Mouse (Mus musculus): ENCODE measurements around the gene Tfeb. TPM values are rescaled to one million over a fixed set of nuclear protein-coding genes. Genes with fewer than 3 reads are reported as not detected.

Gene Tfeb
- polyA plus RNA-seq, 1 experiment from 2014 or later, result 19.6 TPM

DNA sequence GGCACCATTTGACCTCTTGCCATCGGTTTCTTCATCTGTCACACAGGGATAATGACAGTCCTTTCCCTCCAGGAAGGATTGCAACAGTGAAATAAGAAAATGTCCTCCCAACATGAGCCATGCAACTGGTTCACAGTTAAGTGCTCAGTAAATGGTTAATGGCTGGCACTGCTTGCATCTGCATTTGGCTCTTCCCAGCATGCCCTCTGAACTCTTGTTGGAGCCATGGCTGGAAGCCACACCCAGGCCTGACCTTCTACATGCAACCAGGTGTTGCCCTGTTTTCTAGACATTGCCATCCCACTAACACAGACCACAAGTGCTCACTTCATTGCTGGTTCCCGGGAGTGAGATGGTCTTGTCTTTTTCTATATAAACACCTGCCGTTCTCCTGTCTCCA is 28.9 kb upstream of the Tfeb start:
- Histone ChIP-seq H3K27ac (ENCODE audit: low read length) (no peak overlapping the region), H3K9me3 (ENCODE audit: low read length) (no peaks in the 10 kb centered on the region), H3K27me3 (ENCODE audit: insufficient read depth, low read length) (peaks cover 4% of the 10 kb centered on the region; the same call in 1 of the 2 replicates), H3K4me3 (ENCODE audit: low read length) (no peak overlapping the region), H3K36me3 (ENCODE audit: insufficient read depth, low read length) (peaks cover 4% of the 10 kb centered on the region), H3K4me1 (ENCODE audit: insufficient read depth, low read length) (peaks cover 3% of the 10 kb centered on the region; the same call in 1 of the 2 replicates), H3K9ac (replicated peaks; ENCODE audit: low read length) (no peak overlapping the region), H3K4me2 (replicated peaks; ENCODE audit: low read depth, low read length) (no peak overlapping the region)
- ATAC-seq (ENCODE audit: low FRiP score, low TSS enrichment), result no peak
- 77% methylated on average over 3 of the region's 3 CpGs for WGBS

- no peak overlapping the region for H3K27ac ChIP-seq (ENCODE audit: low read length)
- no peak overlapping the region for H3K9ac ChIP-seq (replicated peaks; ENCODE audit: low read length)
- ATAC-seq (ENCODE audit: low FRiP score, low TSS enrichment), result no peak
- no peaks in the 10 kb centered on the region; the same call in 1 of the 2 replicates for H3K27me3 ChIP-seq (ENCODE audit: insufficient read depth, low read length)
- no peaks in the 10 kb centered on the region for H3K9me3 ChIP-seq (ENCODE audit: low read length)
- H3K4me2 ChIP-seq (replicated peaks; ENCODE audit: low read depth, low read length), result no peak overlapping the region
- no peaks in the 10 kb centered on the region for H3K36me3 ChIP-seq (ENCODE audit: insufficient read depth, low read length)
- no peaks in the 10 kb centered on the region for H3K4me1 ChIP-seq (ENCODE audit: insufficient read depth, low read length)
- H3K4me3 ChIP-seq (ENCODE audit: low read length), result no peak overlapping the region
- 51% methylated on average over 4 of the region's 4 CpGs for WGBS
Measured at GRCm38 (mm10) chr17:47708972-47709371, 27.9 kb upstream of the Tfeb start.

DNA sequence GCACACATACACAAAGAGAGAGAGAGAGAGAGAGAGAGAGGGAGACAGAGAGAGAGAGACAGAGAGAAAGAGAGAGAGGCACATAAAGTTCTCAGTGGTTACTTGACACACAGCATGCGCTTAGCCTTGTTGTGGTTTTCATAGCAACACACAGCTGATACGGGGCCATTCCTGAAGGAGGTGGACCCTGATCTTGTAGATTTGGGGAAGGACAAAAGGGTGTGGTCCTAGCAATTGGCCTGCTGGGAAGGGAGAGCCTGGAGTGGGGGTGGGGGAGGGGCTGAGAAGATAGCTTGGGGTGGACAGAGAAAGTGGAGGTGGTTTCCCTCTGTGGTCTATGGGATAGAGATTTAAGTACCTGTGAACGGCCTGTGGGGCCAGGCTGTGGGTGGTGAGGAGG is 26.8 kb upstream of the Tfeb start:
- no peaks in the 10 kb centered on the region for H3K4me1 ChIP-seq (ENCODE audit: insufficient read depth, low read length)
- no peak for ATAC-seq (ENCODE audit: low FRiP score, low TSS enrichment)
- H3K4me3 ChIP-seq (ENCODE audit: low read length), result no peak overlapping the region
- no peaks in the 10 kb centered on the region for H3K9me3 ChIP-seq (ENCODE audit: low read length)
- WGBS, result 73% methylated on average over 3 of the region's 3 CpGs
- H3K9ac ChIP-seq (replicated peaks; ENCODE audit: low read length), result no peak overlapping the region
- no peak overlapping the region for H3K4me2 ChIP-seq (replicated peaks; ENCODE audit: low read depth, low read length)
- H3K27ac ChIP-seq (ENCODE audit: low read length), result no peak overlapping the region
- no peaks in the 10 kb centered on the region for H3K27me3 ChIP-seq (ENCODE audit: insufficient read depth, low read length)
- H3K36me3 ChIP-seq (ENCODE audit: insufficient read depth, low read length), result no peaks in the 10 kb centered on the region

DNA sequence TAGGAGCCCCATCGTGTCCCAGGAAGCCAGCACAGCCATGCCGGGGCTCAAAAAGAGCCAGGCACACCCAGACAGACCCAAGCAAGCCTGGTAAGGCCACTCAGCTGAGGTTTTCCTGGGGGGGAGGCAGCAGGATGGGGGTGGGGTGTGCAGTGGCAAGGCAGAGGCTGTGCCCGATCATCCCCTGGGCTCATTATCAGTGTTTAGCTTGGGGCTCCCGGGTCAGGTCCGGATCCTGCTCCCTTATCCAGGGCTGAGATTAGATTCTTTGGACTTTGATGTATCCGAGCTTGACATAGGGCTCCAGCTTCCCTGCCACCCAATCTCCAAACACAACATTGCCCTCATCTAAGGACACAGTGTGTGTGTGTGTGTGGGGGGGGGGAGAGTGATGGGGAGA is 24.9 kb upstream of the Tfeb start:
- no peak for ATAC-seq (ENCODE audit: low FRiP score, low TSS enrichment)
- H3K4me3 ChIP-seq (ENCODE audit: low read length), result no peak overlapping the region
- WGBS, result 72% methylated on average over 6 of the region's 6 CpGs

DNA sequence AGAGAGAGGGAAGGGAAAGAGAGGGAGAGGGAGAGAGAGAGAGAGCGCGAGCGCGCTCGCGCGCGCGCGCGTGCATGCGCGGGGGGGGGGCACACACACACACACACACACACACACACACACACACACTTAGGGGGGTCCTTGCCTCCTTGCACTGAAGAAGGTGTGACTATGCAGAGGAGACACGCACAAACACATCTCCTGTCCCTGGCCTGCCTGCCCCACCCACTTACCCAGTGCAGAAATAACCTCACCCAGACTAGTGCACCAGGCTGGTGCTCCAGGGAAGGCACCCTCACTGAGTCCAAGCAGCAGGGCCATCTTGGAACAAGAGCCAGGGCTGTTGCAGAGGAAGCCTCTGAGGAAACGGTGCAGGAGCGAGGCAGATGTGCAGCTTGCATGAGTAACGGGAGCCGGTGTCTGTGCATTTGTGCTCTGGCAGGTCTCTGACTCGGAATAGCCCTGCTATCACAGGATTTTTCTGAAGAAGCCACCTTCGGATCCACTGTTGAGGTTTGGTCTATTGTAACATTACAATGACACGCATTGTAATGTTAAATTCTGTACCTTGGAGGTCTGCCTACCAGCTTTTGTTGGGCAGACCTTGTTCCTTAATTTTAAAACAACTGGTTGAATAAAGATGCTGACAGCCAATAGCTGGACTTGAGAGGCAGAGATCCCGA is 23.8 kb upstream of the Tfeb start:
- no peak for ATAC-seq (ENCODE audit: low FRiP score, low TSS enrichment)
- Histone ChIP-seq H3K9me3 (ENCODE audit: low read length) (no peaks in the 10 kb centered on the region), H3K9ac (replicated peaks; ENCODE audit: low read length) (no peak overlapping the region), H3K4me1 (ENCODE audit: insufficient read depth, low read length) (no peaks in the 10 kb centered on the region), H3K4me3 (ENCODE audit: low read length) (no peak overlapping the region), H3K36me3 (ENCODE audit: insufficient read depth, low read length) (no peaks in the 10 kb centered on the region), H3K27ac (ENCODE audit: low read length) (no peak overlapping the region), H3K27me3 (ENCODE audit: insufficient read depth, low read length) (no peaks in the 10 kb centered on the region), H3K4me2 (replicated peaks; ENCODE audit: low read depth, low read length) (no peak overlapping the region)
- WGBS, result 61% methylated on average over 9 of the region's 22 CpGs

More for the DNA sequence above, 24.9 kb upstream of the Tfeb start:
- H3K4me1 ChIP-seq (ENCODE audit: insufficient read depth, low read length), result no peaks in the 10 kb centered on the region
- no peaks in the 10 kb centered on the region for H3K27me3 ChIP-seq (ENCODE audit: insufficient read depth, low read length)
- no peak overlapping the region for H3K4me2 ChIP-seq (replicated peaks; ENCODE audit: low read depth, low read length)
- H3K9ac ChIP-seq (replicated peaks; ENCODE audit: low read length), result no peak overlapping the region
- no peak overlapping the region for H3K27ac ChIP-seq (ENCODE audit: low read length)
- H3K36me3 ChIP-seq (ENCODE audit: insufficient read depth, low read length), result no peaks in the 10 kb centered on the region
- no peaks in the 10 kb centered on the region for H3K9me3 ChIP-seq (ENCODE audit: low read length)

GRCm38 (mm10) chr17:47715037-47715436 is 21.8 kb upstream of the Tfeb start:
- Histone ChIP-seq H3K9me3 (ENCODE audit: low read length) (no peaks in the 10 kb centered on the region), H3K4me1 (ENCODE audit: insufficient read depth, low read length) (no peaks in the 10 kb centered on the region), H3K4me3 (ENCODE audit: low read length) (no peak overlapping the region), H3K36me3 (ENCODE audit: insufficient read depth, low read length) (no peaks in the 10 kb centered on the region), H3K27ac (ENCODE audit: low read length) (no peak overlapping the region), H3K4me2 (replicated peaks; ENCODE audit: low read depth, low read length) (no peak overlapping the region), H3K27me3 (ENCODE audit: insufficient read depth, low read length) (no peaks in the 10 kb centered on the region), H3K9ac (replicated peaks; ENCODE audit: low read length) (no peak overlapping the region)
- no peak for ATAC-seq (ENCODE audit: low FRiP score, low TSS enrichment)
- 58% methylated on average over 3 of the region's 3 CpGs for WGBS

- Histone ChIP-seq H3K4me3 (ENCODE audit: low read length) (no peak overlapping the region), H3K36me3 (ENCODE audit: insufficient read depth, low read length) (no peaks in the 10 kb centered on the region), H3K9me3 (ENCODE audit: low read length) (no peaks in the 10 kb centered on the region), H3K4me2 (replicated peaks; ENCODE audit: low read depth, low read length) (no peak overlapping the region), H3K4me1 (ENCODE audit: insufficient read depth, low read length) (no peaks in the 10 kb centered on the region), H3K9ac (replicated peaks; ENCODE audit: low read length) (no peak overlapping the region), H3K27ac (ENCODE audit: low read length) (no peak overlapping the region), H3K27me3 (ENCODE audit: insufficient read depth, low read length) (no peaks in the 10 kb centered on the region)
- ATAC-seq (ENCODE audit: low FRiP score, low TSS enrichment), result no peak
- WGBS, result 81% methylated on average over 4 of the region's 4 CpGs
Measured at GRCm38 (mm10) chr17:47721183-47721582, 15.6 kb upstream of the Tfeb start.

DNA sequence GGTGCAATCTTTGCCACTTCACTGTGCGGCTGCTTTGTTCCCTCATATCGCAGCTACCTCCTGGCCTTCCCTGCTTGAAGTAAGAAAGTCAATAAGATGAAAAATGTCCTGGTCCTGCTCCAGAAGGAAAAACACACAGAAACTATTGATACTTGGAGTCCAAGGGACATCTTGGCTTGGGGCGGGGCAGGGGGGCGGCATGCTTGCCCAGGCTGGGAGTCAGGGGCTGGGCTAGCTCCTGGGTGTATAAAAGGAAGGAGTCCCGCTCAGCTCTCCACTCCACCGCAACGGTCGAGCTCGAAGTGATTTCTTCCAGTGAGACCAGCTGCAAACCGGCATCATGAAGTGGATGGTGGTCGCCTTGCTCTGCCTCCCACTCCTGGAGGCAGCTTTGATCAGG is 10.3 kb upstream of the Tfeb start, which contains the start of gene Pgc:
Gene Pgc (plus strand): TSS at position 277 of the 400 bp plus-strand sequence.
- H3K36me3 ChIP-seq (ENCODE audit: insufficient read depth, low read length), result no peaks in the 10 kb centered on the region
- no peak within 1 kb of the TSS for H3K27ac ChIP-seq (ENCODE audit: low read length)
- H3K9ac ChIP-seq (replicated peaks; ENCODE audit: low read length), result no peak within 1 kb of the TSS
- peaks cover 8% of the 10 kb centered on the region for H3K4me1 ChIP-seq (ENCODE audit: insufficient read depth, low read length)
- H3K27me3 ChIP-seq (ENCODE audit: insufficient read depth, low read length), result no peaks in the 10 kb centered on the region
- WGBS, result 67% methylated on average over 11 of the region's 11 CpGs
- no peaks in the 10 kb centered on the region for H3K9me3 ChIP-seq (ENCODE audit: low read length)
- H3K4me3 ChIP-seq (ENCODE audit: low read length), result no peak within 1 kb of the TSS
- ATAC-seq (ENCODE audit: low FRiP score, low TSS enrichment), result no peak
- no peak within 1 kb of the TSS for H3K4me2 ChIP-seq (replicated peaks; ENCODE audit: low read depth, low read length)

GRCm38 (mm10) chr17:47730633-47731575 is 5.9 kb upstream of the Tfeb start:
- Histone ChIP-seq H3K4me2 (replicated peaks; ENCODE audit: low read depth, low read length) (no peak overlapping the region), H3K27ac (ENCODE audit: low read length) (no peak overlapping the region), H3K9ac (replicated peaks; ENCODE audit: low read length) (no peak overlapping the region), H3K4me1 (ENCODE audit: insufficient read depth, low read length) (peaks cover 8% of the 10 kb centered on the region), H3K27me3 (ENCODE audit: insufficient read depth, low read length) (no peaks in the 10 kb centered on the region), H3K4me3 (ENCODE audit: low read length) (no peak overlapping the region), H3K9me3 (ENCODE audit: low read length) (no peaks in the 10 kb centered on the region), H3K36me3 (ENCODE audit: insufficient read depth, low read length) (no peaks in the 10 kb centered on the region)
- 48% methylated on average over 24 of the region's 24 CpGs for WGBS
- peak; percentile 57; the same call in 1 of the 2 replicates for ATAC-seq (ENCODE audit: low FRiP score, low TSS enrichment)
